Mouse (Mus musculus): ENCODE data around the gene Spz1.

DNA sequence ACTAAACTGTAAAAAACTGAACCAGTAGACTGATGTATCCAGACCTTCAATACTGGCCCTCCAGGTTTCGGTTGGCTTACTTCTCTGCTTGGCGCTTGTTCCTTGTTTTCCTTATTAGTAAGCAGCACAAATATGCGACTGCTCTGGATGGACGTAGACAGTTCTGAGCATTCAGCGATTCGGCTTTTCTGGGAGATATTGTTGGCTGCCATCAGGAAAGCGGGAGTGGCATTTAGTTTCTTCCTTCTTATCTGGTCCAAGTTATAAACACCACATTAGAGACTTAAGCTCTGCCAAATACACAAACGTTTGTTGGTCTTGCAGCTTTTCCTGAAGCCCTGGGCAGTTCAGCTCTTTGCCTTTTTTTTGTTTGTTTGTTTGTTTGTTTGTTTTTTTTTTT, 40.5 kb upstream of the Spz1 start:
- TF ChIP-seq POLR2A (IDR thresholded peaks at IDR 0.05; ENCODE audit: low read depth, low read length) (no peak), CTCF (conservative IDR thresholded peaks at IDR 0.05; ENCODE audit: insufficient read depth, insufficient read length, low read depth, low read length) (no peak)
